Mouse (Mus musculus) retina, adult 2 months (tissue): ENCODE results near the gene Napepld.
"Not testable (repeated sequence)": the region's sequence is repeated elsewhere in the genome, so short reads cannot be mapped to it uniquely, and the experiment has no call there.

ENCODE experiments used
- DNase-seq: peaks from one replicate; pipeline ENCODE4 v3.0.0-alpha.2; 2012; ENCODE audit warnings: low read depth, low spot score

The Napepld gene

GRCm38 (mm10) chr5:21701351-21702008 is at the start of gene Napepld:
Gene Napepld (minus strand): TSS chr5:21701396.
- peak; percentile 94 for DNase-seq

DNA sequence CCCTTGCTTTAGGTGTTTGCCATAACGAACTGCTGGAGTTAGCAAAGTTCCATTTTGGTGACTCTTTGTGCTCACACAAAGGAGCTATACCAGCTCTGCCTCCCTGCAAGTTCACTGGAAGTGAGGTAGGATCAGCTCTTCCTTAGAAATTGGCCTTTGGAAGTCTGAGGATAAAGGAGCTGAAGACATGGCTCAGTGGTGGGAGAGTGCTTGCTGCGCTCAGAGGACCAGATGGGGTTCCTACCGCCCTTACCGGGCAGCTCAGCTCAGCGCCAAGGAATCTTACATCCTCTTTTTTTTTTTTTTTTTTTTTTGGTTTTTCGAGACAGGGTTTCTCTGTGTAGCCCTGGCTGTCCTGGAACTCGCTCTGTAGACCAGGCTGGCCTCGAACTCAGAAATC is 44.8 kb upstream of the Napepld start:
- no peak for DNase-seq

DNA sequence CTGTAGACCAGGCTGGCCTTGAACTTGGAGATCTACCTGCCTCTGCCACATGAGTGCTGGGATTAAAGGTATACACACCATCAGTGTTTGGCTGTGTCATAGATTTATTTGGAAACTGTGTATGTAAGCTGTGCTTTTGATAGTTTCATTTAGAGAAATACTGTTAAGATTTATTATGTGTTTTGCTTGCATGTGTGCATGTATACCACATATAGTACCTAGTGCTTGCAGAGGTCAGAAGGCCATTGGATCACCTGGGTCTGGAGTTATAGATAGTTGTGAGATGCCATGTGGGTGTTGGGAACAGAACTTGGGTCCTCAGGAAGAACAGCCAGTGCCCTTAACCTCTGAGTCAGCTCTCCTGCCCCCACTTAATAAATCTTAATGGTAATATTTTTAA is 43.5 kb upstream of the Napepld start:
- no peak for DNase-seq

- no peak for DNase-seq
These were observed 42.4 kb upstream of the Napepld start for GRCm38 (mm10) chr5:21743606-21744005.

- DNase-seq = no peak
These were observed 38.7 kb upstream of the Napepld start for GRCm38 (mm10) chr5:21739881-21740280.

DNA sequence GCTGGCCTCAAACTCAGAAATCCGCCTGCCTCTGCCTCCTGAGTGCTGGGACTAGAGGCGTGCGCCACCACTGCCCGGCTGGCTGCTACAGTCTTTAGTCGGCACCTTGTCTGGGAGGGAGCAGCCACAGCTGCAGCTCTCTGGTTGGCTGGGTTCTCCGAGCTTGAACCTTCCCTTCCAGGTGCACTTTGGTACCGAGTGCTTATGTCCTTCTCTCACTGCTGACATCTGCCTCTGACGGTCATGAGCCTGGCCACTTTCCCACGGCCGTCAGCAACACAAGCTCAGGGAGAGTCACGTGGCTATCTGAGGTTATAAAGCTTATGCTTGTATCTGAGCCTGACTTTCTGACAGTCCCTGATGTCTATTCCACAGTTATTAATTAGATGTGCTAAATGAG is 37.9 kb upstream of the Napepld start:
- no peak for DNase-seq

GRCm38 (mm10) chr5:21737620-21738019 is 36.4 kb upstream of the Napepld start:
- DNase-seq = no peak

DNA sequence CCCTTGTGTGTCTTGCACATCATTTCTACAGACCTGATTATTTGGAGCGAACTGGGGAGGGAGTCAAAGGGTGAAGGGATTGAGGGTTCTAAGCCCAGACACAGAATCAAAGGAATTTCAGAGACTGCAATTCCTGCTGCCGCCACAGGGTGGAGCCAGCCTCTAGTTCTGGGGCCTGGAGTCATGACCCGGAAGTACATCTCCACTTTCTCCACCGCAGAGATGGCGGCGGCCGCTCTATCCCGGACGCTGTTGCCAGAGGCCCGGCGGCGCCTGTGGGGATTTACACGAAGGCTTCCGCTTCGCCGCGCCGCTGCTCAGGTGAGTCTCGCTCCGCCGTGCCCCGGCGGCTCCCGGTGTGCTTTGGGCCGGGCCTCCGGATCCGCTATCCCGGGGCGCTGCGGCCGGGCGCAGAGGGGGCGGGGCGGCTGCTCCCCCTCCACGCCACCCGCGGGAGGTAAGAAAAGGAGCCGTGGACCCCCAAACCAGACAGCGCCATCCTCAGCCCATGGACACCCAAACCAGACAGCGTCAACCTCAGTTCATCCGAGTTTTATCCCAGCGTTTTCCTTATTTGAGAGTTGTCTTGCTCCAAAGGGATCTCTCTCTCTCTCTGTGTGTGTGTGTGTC is 35.9 kb upstream of the Napepld start, which contains the start of gene Pmpcb:
Pmpcb (plus strand) TSS at position 186 of the 630 bp plus-strand sequence.
- peak; percentile 77 for DNase-seq

- no peak for DNase-seq
These were observed 34.9 kb upstream of the Napepld start for GRCm38 (mm10) chr5:21736046-21736445.

GRCm38 (mm10) chr5:21735584-21735983 is 34.4 kb upstream of the Napepld start:
- DNase-seq = no peak

GRCm38 (mm10) chr5:21735100-21735499 is 33.9 kb upstream of the Napepld start:
- DNase-seq = no peak

- no peak for DNase-seq
These were observed 31.7 kb upstream of the Napepld start for GRCm38 (mm10) chr5:21732930-21733329.

- DNase-seq = no peak
These were observed 31.1 kb upstream of the Napepld start for GRCm38 (mm10) chr5:21732177-21732911.

GRCm38 (mm10) chr5:21729107-21729506 is 27.9 kb upstream of the Napepld start:
- no peak for DNase-seq

DNA sequence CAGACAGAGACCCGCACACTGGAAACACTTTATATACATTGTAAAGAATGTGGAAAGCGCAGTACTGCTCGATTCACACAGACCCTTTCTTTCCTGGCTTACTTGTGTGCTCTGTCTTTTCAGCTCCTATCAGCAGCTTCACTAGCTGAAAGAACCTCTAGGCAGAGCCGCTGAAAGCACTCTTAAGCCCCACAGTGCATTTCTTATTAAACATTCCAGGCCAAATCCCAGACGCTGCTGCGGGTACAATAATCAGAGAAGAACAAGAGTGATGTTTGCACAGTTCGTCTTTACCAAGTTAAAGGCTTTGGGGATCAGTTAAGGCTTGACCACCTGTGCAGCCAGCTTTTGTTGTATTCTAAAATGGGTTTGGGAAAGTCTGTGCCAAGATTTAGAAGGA is 23.7 kb upstream of the Napepld start:
- no peak for DNase-seq

DNA sequence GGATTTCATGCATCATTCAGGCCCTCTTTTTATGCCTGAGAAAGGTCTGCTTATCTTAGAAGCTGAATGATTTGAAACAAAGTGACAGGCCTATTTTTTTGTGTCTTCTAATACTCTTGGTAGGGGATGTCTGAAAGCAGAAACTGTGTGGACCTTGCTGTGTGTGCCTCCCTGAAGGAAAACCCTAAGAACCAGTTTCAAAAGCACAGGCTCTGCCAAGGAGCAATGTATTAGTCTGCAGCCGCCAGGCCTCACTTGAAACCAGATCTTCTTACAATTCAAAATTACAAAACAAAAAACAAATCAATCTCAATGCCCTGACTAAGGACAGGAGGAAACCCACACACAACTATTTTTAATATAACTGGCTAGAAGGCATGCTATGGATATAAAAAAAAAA is 23.2 kb upstream of the Napepld start:
- DNase-seq = no peak

GRCm38 (mm10) chr5:21719209-21719608 is 18.0 kb upstream of the Napepld start:
- no peak for DNase-seq

- DNase-seq = no peak
These were observed 17.4 kb upstream of the Napepld start for GRCm38 (mm10) chr5:21718546-21718945.

DNA sequence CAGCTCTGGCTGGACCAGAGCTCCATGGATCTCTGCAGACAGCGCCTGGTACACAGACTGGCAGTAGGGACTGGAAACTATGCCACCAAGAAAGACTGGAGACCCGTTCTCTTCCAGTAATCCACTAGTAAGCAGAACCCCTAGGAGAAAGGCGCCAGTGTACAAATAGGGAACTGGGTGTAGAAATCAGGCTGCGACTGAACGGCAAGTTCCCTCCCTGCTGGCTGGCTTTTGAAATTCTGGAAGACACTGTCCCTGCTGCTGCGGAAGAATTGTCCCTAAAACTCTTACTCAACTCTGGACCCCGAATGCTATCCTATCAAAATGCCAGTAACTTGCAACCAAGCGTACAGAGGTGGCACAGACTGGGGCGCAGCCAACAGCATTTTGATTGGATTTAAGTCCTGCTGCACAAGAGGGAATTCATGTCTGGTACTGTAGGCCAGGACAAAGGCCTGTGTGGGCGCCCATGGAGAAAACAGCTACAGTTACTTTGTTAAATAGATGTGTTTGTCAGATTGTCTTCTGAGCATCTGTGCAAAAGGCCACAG is 16.0 kb upstream of the Napepld start:
- DNase-seq = no peak

DNA sequence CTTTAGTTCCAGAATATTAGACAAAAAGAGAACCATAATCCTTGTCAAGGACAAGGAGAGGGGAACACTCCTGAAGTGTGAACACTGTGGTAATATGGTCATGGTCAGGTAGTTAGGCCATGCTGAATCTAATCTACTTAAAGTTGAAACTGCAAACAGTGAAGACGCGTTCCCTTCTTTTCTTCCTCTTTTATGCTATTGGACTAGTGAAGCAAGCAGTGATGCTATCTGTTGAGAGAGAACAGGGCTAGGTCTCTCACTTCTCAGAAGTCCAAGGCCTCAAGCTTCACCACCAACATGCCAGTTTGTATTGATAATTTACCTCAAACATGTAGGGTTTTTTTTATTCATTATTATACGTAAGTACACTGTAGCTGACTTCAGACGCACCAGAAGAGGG is 13.3 kb upstream of the Napepld start:
- DNase-seq = no peak

GRCm38 (mm10) chr5:21712127-21712715 is 11.0 kb upstream of the Napepld start:
- no peak for DNase-seq

GRCm38 (mm10) chr5:21708011-21708410 is 6.8 kb upstream of the Napepld start:
- not testable (repeated sequence) for DNase-seq
